Mouse (Mus musculus) common myeloid progenitor, adult 5-6 weeks (primary cell): ENCODE measurements at regions not wholly inside any gene's neighbourhood (a gene's known extent, or its start where the extent isn't known, plus 50 kb on each side); places are given as distances from the start of the nearest gene placed in this dataset.

Experiments
- ATAC-seq: replicated peaks from 2 replicates; pipeline ENCODE4 v1.8.0; 2016; ENCODE audit warnings: low read depth, mild to moderate bottlenecking, moderate TSS enrichment, inconsistent platforms; ENCODE audit not compliant: poor library complexity, severe bottlenecking

- no peak for ATAC-seq
Measured at GRCm38 (mm10) chr5:42578208-42578844, 510.6 kb downstream of the Gm16223 start.

GRCm38 (mm10) chr5:42620698-42621097 lies 552.9 kb downstream of the Gm16223 start:
- no peak for ATAC-seq

- no peak for ATAC-seq
Measured at GRCm38 (mm10) chr5:42636162-42636823, 568.5 kb downstream of the Gm16223 start.

GRCm38 (mm10) chr5:42656460-42656859 lies 576.5 kb upstream of the Cpeb2 start:
- ATAC-seq = no peak

- no peak for ATAC-seq
Measured at GRCm38 (mm10) chr5:42659994-42660393, 573.0 kb upstream of the Cpeb2 start.

GRCm38 (mm10) chr5:42679617-42680016 lies 553.4 kb upstream of the Cpeb2 start:
- no peak for ATAC-seq

GRCm38 (mm10) chr5:42685356-42686057 lies 547.5 kb upstream of the Cpeb2 start:
- no peak for ATAC-seq

GRCm38 (mm10) chr5:42687176-42687575 lies 545.8 kb upstream of the Cpeb2 start:
- no peak for ATAC-seq
